Mouse (Mus musculus) central nervous system, embryonic 11.5 days (tissue): Measurements from ENCODE around the gene Usp8. TPM values are rescaled to one million over a fixed set of nuclear protein-coding genes. Genes with fewer than 3 reads are reported as not detected.

ENCODE experiments used
- polyA plus RNA-seq: library from polyadenylated mRNA; depleted of rRNA; stranded (reverse); fragments of >200 nt; gene quantifications from 2 replicates; pipeline ENCODE4 v1.2.3, GENCODE M21; 2012; rRNA removed

Gene Usp8
- polyA plus RNA-seq = 34.6 and 36.6 TPM in 2 replicates

GRCm38 (mm10) chr2:126706759-126707437, at the start of gene Usp8:
TSS of gene Usp8 (plus strand) at chr2:126707328.

DNA sequence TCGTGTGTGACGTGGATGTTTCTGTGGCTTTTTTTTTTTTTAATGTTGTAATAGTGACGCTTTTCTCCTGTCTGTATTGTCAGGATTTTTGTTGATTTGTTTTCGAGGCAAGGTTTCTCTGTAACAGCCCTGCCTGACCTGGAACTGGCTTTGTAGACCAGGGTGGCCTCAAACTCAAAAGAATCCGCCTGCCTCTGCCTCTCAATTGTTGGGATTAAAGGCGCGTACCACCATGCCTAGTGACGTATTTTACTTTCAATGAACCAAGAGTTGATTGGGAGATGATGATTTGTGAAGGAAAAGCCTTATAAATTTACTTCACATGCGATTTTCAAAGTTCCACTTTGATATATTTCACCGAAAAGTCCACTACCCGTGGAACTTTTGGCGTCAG, 31.0 kb upstream of the Usp8 start, which contains the start of gene Gabpb1:
Gene Gabpb1 (minus strand): TSS at position 216 of the 394 bp plus-strand sequence.

GRCm38 (mm10) chr2:126783370-126783769, 76.2 kb downstream of the Usp8 start, which contains the start of gene Usp50:
TSS of gene Usp50 (minus strand) at chr2:126783470.

Other genes starting within 250 kb of the Usp8 start
- gene Atp8b4, start 206.7 kb upstream of the Usp8 start, polyA plus RNA-seq = 0.20 and 0.25 TPM in 2 replicates
- gene Slc27a2, start 154.9 kb upstream of the Usp8 start, polyA plus RNA-seq = 3.9 and 5.5 TPM in 2 replicates
- gene Hdc, start 88.0 kb upstream of the Usp8 start, polyA plus RNA-seq = 0.87 and 0.92 TPM in 2 replicates
- gene Gabpb1, start 31.0 kb upstream of the Usp8 start, polyA plus RNA-seq = 42.4 and 59.4 TPM in 2 replicates
- 0.65 and 1.1 TPM in 2 replicates for gene Usp50, start 76.1 kb downstream of the Usp8 start, polyA plus RNA-seq
- gene Trpm7, start 168.9 kb downstream of the Usp8 start, polyA plus RNA-seq = 30.7 and 51.3 TPM in 2 replicates
- gene Sppl2a, start 225.9 kb downstream of the Usp8 start, polyA plus RNA-seq = 15.2 and 29.7 TPM in 2 replicates